Mouse (Mus musculus) heart, embryonic 16.5 days (tissue): Measurements from ENCODE around the gene Taf5. TPM values are rescaled to one million over a fixed set of nuclear protein-coding genes. Genes with fewer than 3 reads are reported as not detected.
A peak's percentile ranks its signal among the peaks of the same experiment; 100 is the strongest.

Experiments used
- ATAC-seq: fragments of 200-750 bp; cut with Nextera tagmentation; replicated peaks from 2 replicates; pipeline ENCODE4 v1.8.0; 2017; ENCODE audit warnings: moderate number of reproducible peaks; ENCODE audit not compliant: insufficient read depth, low FRiP score; ENCODE audit errors: extremely low read depth
- H3K27ac ChIP-seq: fragments of 300-500 bp; sonication (generic); 2 replicates; pipeline ENCODE4 v1.5.1; 2014; ENCODE audit warnings: mild to moderate bottlenecking, low read length, control low read depth, moderate library complexity
- H3K27me3 ChIP-seq: fragments of 300-500 bp; sonication (generic); 2 replicates; pipeline ENCODE4 v1.6.1; 2014; ENCODE audit warnings: low read length, mixed read lengths; ENCODE audit not compliant: control insufficient read depth, insufficient read depth
- H3K36me3 ChIP-seq: fragments of 300-500 bp; sonication (generic); 2 replicates; pipeline ENCODE4 v1.6.1; 2014; ENCODE audit not compliant: control insufficient read depth, insufficient read depth
- H3K4me1 ChIP-seq: fragments of 300-500 bp; sonication (generic); 2 replicates; pipeline ENCODE4 v1.6.1; 2014; ENCODE audit warnings: low read length, mixed read lengths; ENCODE audit not compliant: control insufficient read depth, insufficient read depth
- H3K4me2 ChIP-seq: fragments of 300-500 bp; sonication (generic); 2 replicates; pipeline ENCODE4 v1.6.1; 2014; ENCODE audit warnings: low read depth, mild to moderate bottlenecking, control low read depth, low read length
- H3K4me3 ChIP-seq: fragments of 300-500 bp; sonication (generic); 2 replicates; pipeline ENCODE4 v1.5.1; 2014; ENCODE audit warnings: mild to moderate bottlenecking, control low read depth, low read length
- H3K9ac ChIP-seq: fragments of 300-500 bp; sonication (generic); 2 replicates; pipeline ENCODE4 v1.6.1; 2014; ENCODE audit warnings: low read length, control low read depth
- H3K9me3 ChIP-seq: fragments of 300-500 bp; sonication (generic); replicated peaks from 2 replicates; pipeline ENCODE4 v1.6.1; 2016; ENCODE audit warnings: low read length; ENCODE audit not compliant: control insufficient read depth
- WGBS: fragments of 180-500 bp; shearing (Covaris S2); extraction: QIAGEN DNeasy Blood & Tissue Kit; methylation state at CpG from one replicate; pipeline ENCODE4 v1.1.7; 2014; 5-methylcytosine and 5-hydroxymethylcytosine counted together
- polyA plus RNA-seq: library from polyadenylated mRNA; unstranded; fragments of >200 nt; fragmentation: Nextera tagmentation; extraction: Ambion mirVana; gene quantifications from 2 replicates; pipeline ENCODE4 v1.2.1, GENCODE M21; 2015

Taf5 gene
- polyA plus RNA-seq, 1 experiment from 2014 or later = 2.7 TPM

DNA sequence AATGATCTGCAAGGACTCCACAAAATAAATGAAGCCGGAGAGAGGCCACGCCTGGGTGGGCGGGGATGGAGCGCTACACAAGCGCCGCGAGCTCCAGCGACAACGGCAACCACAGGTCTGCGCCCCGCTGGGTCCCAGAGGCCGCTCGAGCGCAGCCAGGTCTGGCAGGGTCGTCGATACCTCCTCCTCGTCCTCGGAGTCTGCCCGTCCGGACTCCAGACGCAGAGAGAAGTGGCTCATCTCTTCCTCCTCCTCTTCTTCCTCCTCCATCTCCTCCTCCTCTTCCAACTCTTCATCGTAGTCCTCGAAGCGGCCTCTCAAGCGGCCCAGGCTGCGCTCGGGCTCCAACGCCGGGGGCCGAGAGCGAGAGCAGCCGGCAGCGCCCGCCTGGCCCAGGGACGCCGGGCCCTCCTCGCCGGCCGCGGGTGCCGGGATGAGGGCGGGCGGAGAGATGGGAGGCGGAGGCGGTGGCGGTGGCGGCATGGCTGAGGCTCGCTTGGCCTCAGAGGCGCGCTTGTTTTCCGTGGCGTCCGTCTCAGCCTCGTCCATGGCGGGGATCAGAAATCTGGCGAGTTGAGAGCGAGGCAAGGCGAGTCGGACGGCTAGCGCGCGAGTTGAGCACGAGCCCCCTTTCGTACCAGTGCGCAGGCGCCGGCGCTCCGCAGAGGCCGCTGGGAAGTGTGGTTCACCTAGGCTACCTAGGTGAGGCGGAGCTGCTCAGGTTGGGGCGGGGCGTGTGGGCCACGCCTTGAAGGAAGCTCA is 17.1 kb upstream of the Taf5 start, which contains the start of gene Pcgf6:
Pcgf6 (minus strand) TSS at position 636 of the 762 bp plus-strand sequence.
- peak within 1 kb of the TSS; percentile 80 for H3K4me3 ChIP-seq
- H3K27ac ChIP-seq = peak within 1 kb of the TSS; percentile 80
- no peaks in the 10 kb centered on the region for H3K27me3 ChIP-seq
- peak within 1 kb of the TSS; percentile 80 for H3K9ac ChIP-seq
- no peaks in the 10 kb centered on the region for H3K9me3 ChIP-seq
- peaks cover 11% of the 10 kb centered on the region for H3K4me1 ChIP-seq
- peak within 1 kb of the TSS; percentile 82 for H3K4me2 ChIP-seq
- ATAC-seq = peak; percentile 88
- H3K36me3 ChIP-seq = peaks cover 10% of the 10 kb centered on the region
- WGBS = under 1% methylated on average over 71 of the region's 75 CpGs

DNA sequence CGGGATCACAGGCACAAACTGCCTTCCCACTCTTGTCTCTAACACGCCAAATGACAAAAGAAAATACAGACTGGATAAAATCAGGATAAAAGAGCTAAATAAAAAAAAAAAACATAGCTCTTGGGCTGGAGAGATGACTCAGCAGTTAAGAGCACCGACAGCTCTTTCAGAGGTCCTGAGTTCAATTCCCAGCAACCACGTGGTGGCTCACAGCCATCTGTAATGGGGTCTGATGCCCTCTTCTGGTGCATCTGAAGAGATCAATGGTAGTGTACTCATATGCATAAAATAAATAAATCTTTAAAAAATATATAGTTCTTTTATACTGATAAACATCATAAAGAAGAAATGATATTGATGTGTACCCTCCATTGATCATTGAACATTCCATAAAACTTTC is 14.6 kb upstream of the Taf5 start:
- Histone ChIP-seq H3K9ac (no peak overlapping the region), H3K27ac (no peak overlapping the region), H3K4me3 (no peak overlapping the region), H3K36me3 (no peaks in the 10 kb centered on the region), H3K4me1 (peaks cover 11% of the 10 kb centered on the region), H3K4me2 (no peak overlapping the region), H3K27me3 (no peaks in the 10 kb centered on the region), H3K9me3 (no peaks in the 10 kb centered on the region)
- no peak for ATAC-seq
- 78% methylated on average over 4 of the region's 4 CpGs for WGBS

DNA sequence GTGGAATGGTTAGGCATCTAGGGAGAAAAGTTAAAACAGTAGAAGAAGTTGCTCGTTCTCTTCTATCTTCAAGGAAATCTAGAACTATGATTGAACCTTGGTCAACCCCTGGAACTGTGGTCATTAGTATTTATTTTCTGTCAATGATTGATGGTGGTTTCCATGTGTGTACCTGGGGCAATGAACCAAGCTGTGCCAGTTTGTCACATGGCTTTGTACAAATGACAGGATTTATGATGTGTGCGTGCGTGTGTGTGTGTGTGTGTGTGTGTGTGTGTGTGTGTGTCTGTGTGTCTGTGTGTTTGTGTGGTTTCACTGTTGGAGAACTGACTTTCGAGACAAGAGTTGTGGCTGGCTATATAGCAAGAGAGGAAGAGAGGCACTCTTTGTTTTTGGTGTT is 14.1 kb upstream of the Taf5 start:
- no peak overlapping the region for H3K4me2 ChIP-seq

DNA sequence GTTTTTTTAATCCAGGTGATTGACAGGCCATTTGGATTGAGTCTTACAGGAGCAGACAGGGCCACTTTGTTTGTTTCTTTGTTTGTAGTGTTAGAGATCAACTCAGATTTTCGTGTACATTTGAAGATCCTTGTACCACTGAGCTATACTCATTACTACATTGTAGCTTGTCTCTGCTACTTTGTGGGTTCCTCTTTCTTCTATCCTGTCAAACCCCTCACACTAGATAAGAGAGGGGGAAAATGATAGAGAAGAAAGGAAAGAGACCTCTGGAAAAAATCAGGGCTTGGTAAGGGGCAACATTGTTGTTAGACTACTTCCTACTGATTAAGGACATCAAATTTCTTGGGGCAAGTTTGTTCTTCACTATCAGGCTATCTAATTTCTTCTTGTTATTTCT is 9.9 kb upstream of the Taf5 start:
- no peak overlapping the region for H3K4me3 ChIP-seq
- H3K9ac ChIP-seq = no peak overlapping the region
- no peak for ATAC-seq
- no peak overlapping the region for H3K4me2 ChIP-seq
- no peaks in the 10 kb centered on the region for H3K27me3 ChIP-seq
- 52% methylated on average over 1 of the region's 1 CpGs for WGBS
- H3K36me3 ChIP-seq = no peaks in the 10 kb centered on the region
- no peak overlapping the region for H3K27ac ChIP-seq
- no peaks in the 10 kb centered on the region for H3K4me1 ChIP-seq
- H3K9me3 ChIP-seq = no peaks in the 10 kb centered on the region

More for the DNA sequence above, 14.1 kb upstream of the Taf5 start:
- Histone ChIP-seq H3K4me3 (no peak overlapping the region), H3K9me3 (no peaks in the 10 kb centered on the region), H3K36me3 (no peaks in the 10 kb centered on the region), H3K4me1 (peaks cover 11% of the 10 kb centered on the region), H3K27ac (no peak overlapping the region), H3K9ac (no peak overlapping the region), H3K27me3 (no peaks in the 10 kb centered on the region)
- WGBS = 81% methylated on average over 4 of the region's 4 CpGs
- no peak for ATAC-seq

DNA sequence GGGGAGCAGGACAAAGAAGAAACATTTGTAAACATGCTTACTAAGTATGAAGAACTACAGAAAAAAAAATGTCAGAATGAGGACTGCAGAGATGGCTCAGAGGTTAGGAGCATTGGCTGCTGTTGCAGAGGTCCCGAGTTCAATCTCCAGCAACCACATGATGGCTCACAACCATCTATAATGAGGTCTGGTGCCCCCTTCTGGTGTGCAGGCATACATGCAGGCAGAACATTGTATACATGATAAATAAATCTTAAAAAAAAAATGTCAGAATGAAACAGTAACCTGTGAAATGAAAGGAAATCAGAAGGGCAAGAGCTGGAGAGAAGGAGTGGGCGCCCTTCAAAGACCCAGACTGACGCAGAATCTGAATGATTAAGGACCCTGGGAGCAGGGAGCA is 1.7 kb upstream of the Taf5 start:
- no peak for ATAC-seq
- H3K36me3 ChIP-seq = no peaks in the 10 kb centered on the region
- 92% methylated on average over 3 of the region's 3 CpGs for WGBS
- no peak overlapping the region for H3K27ac ChIP-seq
- H3K27me3 ChIP-seq = no peaks in the 10 kb centered on the region
- H3K4me3 ChIP-seq = no peak overlapping the region
- H3K4me1 ChIP-seq = peaks cover 15% of the 10 kb centered on the region
- no peak overlapping the region for H3K4me2 ChIP-seq
- no peak overlapping the region for H3K9ac ChIP-seq
- H3K9me3 ChIP-seq = no peaks in the 10 kb centered on the region

DNA sequence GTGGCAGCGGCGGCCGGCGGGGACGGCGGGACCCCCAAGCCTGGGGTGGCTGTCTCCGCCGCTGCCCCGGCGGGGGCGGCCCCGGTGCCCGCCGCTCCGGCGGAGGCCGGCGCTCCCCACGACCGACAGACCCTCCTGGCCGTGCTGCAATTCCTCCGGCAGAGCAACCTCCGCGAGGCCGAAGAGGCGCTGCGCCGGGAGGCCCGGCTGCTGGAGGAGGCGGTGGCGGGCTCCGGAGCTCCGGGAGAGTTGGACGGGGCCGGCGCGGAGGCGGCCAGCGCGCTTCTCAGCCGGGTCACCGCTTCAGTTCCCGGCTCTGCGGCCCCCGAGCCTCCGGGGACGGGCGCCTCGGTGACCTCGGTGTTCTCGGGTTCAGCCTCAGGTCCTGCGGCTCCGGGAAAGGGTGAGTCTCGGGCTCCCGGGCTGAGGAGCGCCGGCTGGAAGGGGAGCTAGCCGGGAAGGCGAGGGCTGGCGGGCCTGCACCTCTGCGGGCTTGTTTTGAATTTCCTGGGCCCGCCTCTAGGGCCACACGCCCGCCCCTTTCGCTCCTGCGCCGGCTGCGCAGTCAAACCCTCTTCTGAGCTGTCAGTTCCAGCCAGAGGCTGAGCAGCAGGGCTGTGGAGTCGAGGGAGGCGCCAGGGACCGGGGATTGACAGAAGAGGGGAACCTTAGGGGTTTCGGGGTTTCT is 522 bp downstream of the Taf5 start:
- Histone ChIP-seq H3K27me3 (no peaks in the 10 kb centered on the region), H3K4me2 (peak overlapping the region; percentile 93), H3K9ac (peak overlapping the region; percentile 89), H3K27ac (peak overlapping the region; percentile 87), H3K4me3 (peak overlapping the region; percentile 88), H3K36me3 (peaks cover 16% of the 10 kb centered on the region), H3K4me1 (peaks cover 15% of the 10 kb centered on the region), H3K9me3 (no peaks in the 10 kb centered on the region)
- WGBS = under 1% methylated on average over 56 of the region's 72 CpGs
- peak; percentile 94 for ATAC-seq

DNA sequence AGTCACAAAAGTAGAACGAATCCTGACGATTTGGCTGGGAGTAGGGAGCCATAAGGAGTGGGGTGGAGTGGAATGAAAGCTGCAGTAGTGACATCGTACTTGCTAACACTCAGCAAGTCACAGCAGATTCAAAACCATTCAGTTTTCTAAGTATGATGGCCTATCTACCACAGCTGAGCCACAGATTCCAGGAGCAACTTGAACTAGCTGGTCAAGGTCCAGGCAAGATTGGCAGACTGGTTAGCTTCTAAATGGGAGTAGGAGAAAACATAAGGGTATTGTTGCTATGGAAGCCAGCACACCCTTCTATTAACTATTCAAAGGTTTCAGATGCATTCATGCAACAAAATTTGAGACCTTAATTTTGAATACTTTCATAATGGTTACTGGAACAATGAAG is 20.7 kb downstream of the Taf5 start:
- H3K27ac ChIP-seq = no peak overlapping the region
- 0 out of 2 replicates have a peak overlapping the region, but pooled peaks have one; percentile 19 for H3K9ac ChIP-seq
- H3K27me3 ChIP-seq = no peaks in the 10 kb centered on the region
- peak overlapping the region; percentile 87 for H3K4me2 ChIP-seq
- H3K4me1 ChIP-seq = peaks cover 26% of the 10 kb centered on the region
- H3K4me3 ChIP-seq = peak overlapping the region; percentile 8; the same call in 1 of the 2 replicates
- no peaks in the 10 kb centered on the region for H3K9me3 ChIP-seq
- ATAC-seq = no peak
- WGBS = 59% methylated on average over 3 of the region's 3 CpGs
- H3K36me3 ChIP-seq = peaks cover 25% of the 10 kb centered on the region

DNA sequence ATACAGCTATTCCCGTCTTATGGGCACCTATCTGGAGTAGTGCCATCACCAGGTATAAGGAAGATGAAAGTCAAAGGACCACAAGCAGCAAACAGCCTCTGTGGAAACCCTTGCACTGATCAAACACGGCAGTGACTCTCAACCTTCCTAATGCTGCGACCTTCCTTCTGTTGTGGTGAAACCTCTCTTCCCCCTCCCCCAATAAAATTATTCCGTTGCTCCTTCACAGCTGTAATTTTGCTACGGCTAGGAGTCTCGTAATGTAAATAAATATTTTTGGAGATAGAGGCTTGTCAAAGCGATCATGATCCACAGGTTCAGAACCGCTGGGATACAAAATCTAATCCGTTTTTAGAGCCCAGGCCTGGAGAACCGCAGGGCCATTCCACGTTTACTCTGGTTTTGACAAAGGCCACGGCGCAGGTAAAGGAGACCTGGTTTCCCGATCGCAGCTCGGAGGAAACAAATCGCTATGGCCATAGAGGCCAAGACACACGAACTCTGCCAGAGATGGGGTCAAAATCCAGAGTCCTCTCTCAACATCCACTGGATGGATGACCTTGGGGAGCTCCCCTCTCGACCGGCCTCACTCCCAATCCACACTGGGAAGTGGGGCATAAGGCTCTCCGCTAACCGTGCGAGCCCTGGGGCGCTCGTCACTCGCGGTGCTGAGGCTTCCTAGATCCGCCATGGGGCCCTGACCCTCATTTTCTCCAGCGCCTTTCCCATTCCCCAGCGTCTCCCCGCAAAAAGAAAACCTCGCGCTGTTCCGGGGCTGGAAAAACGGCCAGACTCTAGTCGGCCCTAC is 22.4 kb downstream of the Taf5 start:
- Histone ChIP-seq H3K27ac (peak overlapping the region; percentile 84), H3K9me3 (no peaks in the 10 kb centered on the region), H3K4me2 (peak overlapping the region; percentile 87), H3K27me3 (no peaks in the 10 kb centered on the region), H3K4me1 (peaks cover 26% of the 10 kb centered on the region), H3K9ac (peak overlapping the region; percentile 91), H3K36me3 (peaks cover 21% of the 10 kb centered on the region), H3K4me3 (peak overlapping the region; percentile 77)
- under 1% methylated on average over 36 of the region's 36 CpGs for WGBS
- peak; percentile 49 for ATAC-seq
